Mouse (Mus musculus) cerebellum, adult (tissue): ENCODE data around the gene Mapk1ip1l.

Source experiments
- ATAC-seq: cut with Nextera tagmentation; 2 replicates; pipeline ENCODE4 v1.9.2; 2017; ENCODE audit warnings: mild to moderate bottlenecking, moderate library complexity, mixed read lengths; ENCODE audit not compliant: insufficient number of reproducible peaks, low FRiP score, low TSS enrichment

Gene Mapk1ip1l

GRCm38 (mm10) chr14:47354948-47355347 lies 56.9 kb downstream of the Mapk1ip1l start:
- ATAC-seq: no peak

- ATAC-seq: no peak
Observed at GRCm38 (mm10) chr14:47356622-47357021, 58.6 kb downstream of the Mapk1ip1l start.

- ATAC-seq: no peak
Observed at GRCm38 (mm10) chr14:47359610-47360009, 61.5 kb downstream of the Mapk1ip1l start.

GRCm38 (mm10) chr14:47361418-47361817 lies 63.4 kb downstream of the Mapk1ip1l start:
- no peak for ATAC-seq

DNA sequence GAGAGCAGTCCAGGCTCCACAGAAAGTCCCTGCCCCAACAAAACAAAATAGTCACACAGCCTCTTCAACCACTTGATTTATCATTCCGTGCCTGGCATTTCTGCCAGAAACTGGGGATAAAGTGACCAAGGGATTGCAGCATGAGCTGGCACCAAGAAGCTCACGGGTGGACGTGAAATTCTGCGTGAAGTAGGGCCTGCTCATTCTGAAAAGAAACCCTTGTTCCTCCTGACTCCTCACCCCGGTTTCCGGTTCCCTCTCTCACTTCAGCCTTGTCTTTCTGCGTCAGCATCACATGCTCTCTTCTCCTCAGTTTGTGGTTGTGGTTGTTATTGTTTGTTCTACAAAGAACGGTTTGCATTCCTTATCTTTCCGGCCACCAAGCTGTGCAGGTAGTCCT lies 63.8 kb downstream of the Mapk1ip1l start:
- ATAC-seq: no peak

GRCm38 (mm10) chr14:47364742-47365449 lies 66.8 kb downstream of the Mapk1ip1l start:
- no peak for ATAC-seq

GRCm38 (mm10) chr14:47366881-47367321 lies 68.8 kb downstream of the Mapk1ip1l start:
- ATAC-seq: no peak

GRCm38 (mm10) chr14:47367461-47367860 lies 69.4 kb downstream of the Mapk1ip1l start, which contains the start of gene Lgals3:
TSS of gene Lgals3 (plus strand) at chr14:47367751.
- ATAC-seq: 0 out of 2 replicates have a peak, but pooled peaks have one; percentile 42

DNA sequence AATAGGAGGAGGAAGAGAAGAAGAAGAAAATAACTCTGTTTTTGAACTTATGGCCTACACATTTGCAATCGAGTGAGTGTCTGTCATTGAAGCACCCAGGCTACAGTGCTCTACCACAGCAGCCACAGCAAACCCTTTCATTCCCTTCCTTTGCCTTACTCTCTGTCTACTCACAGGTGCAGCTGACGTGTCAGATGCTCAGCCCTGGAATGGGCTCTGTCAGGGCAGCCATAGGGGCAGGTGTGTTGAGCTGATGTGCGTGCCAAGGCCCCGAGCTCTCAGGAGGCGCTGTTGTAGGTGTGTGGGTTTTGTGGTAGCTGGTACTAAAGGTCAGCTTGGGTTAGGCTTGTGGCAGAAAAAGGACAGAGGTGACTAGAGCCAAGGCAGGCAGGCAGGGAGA lies 71.7 kb downstream of the Mapk1ip1l start:
- no peak for ATAC-seq

DNA sequence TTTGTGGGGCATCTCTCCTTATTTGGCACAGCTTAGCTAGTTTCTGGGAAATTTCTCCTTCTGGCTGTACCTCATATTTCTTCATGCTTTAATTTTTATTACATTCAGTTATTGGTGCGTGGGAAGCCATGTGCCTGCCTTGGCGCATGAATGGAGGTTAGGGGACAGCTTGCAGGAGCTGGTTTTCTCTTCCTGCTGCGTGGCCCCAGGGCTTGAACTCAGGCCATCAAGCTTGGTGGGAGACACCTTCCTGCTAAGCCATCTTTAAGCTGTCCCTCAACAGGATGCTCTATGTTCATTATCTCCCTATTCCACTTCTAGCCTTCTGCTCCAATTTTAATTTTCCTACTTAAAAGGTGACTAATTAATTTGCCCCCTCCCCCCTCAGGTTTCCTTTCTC lies 72.7 kb downstream of the Mapk1ip1l start:
- ATAC-seq: no peak

GRCm38 (mm10) chr14:47371689-47372088 lies 73.6 kb downstream of the Mapk1ip1l start:
- no peak for ATAC-seq
